Mouse (Mus musculus): ENCODE results near the gene Gpx2. TPM values are rescaled to one million over a fixed set of nuclear protein-coding genes. Genes with fewer than 3 reads are reported as not detected.

Gpx2 gene
- total and polyA plus RNA-seq, 3 experiments: not detected

GRCm38 (mm10) chr12:76750866-76751459 is 44.4 kb downstream of the Gpx2 start:
- Histone ChIP-seq H3K36me3 (ENCODE audit: control insufficient read depth in 1 of 2, insufficient read depth in 2 of 2, low read length in 2 of 2) (no peaks in the 10 kb centered on the region; a peak in 1 of 4 replicates), H3K9me3 (replicated peaks; ENCODE audit: insufficient read depth, low read length) (no peaks in the 10 kb centered on the region), H3K27ac (ENCODE audit: control insufficient read depth, low read depth, low read length) (no peak overlapping the region), H3K79me2 (ENCODE audit: control insufficient read depth, insufficient read depth, low read length, poor library complexity) (no peaks in the 10 kb centered on the region), H3K27me3 (ENCODE audit: control insufficient read depth in 1 of 2, insufficient read depth in 2 of 2, low read length in 2 of 2) (no peaks in the 10 kb centered on the region), H3K4me3 (ENCODE audit: control insufficient read depth in 1 of 2, insufficient read depth in 1 of 2, low read depth in 2 of 2, low read length in 2 of 2) (no peak overlapping the region), H3K9ac (ENCODE audit: control insufficient read depth, low read depth, low read length, poor library complexity, severe bottlenecking) (no peak overlapping the region), H3K4me1 (ENCODE audit: control insufficient read depth in 1 of 2, insufficient read depth in 2 of 2, low read length in 2 of 2) (peaks cover 0 to 5% of the 10 kb centered on the region in 2 experiments; a peak in 2 of 4 replicates)
- DNase-seq (ENCODE audit: low read depth, low spot score): no peak
- TF ChIP-seq SMC3 (IDR thresholded peaks at IDR 0.05; ENCODE audit: low read depth, low read length) (no peak), POLR2AphosphoS5 (IDR thresholded peaks at IDR 0.05; ENCODE audit: borderline replicate concordance, low read depth, low read length) (no peak), MEF2A (IDR thresholded peaks at IDR 0.05; ENCODE audit: extremely low read depth, insufficient replicate concordance, low read depth, low read length, poor library complexity, severe bottlenecking) (no peak), TAL1 (IDR thresholded peaks at IDR 0.05; ENCODE audit: low read length) (no peak), JUND (IDR thresholded peaks at IDR 0.05; ENCODE audit: low read depth, low read length) (no peak), RCOR1 (IDR thresholded peaks at IDR 0.05; ENCODE audit: low read depth, low read length) (no peak), ZC3H11A (IDR thresholded peaks at IDR 0.05; ENCODE audit: low read depth, low read length) (no peak), SIN3A (IDR thresholded peaks at IDR 0.05; ENCODE audit: low read length) (no peak), NRF1 (IDR thresholded peaks at IDR 0.05; ENCODE audit: insufficient read depth, low read depth, low read length, poor library complexity, severe bottlenecking) (no peak)

Other genes starting within 250 kb of the Gpx2 start
- 34.4 and 35.4 TPM in 2 replicates for gene Sptb, start 85.0 kb downstream of the Gpx2 start, total RNA-seq (2012; rRNA removed)
- gene Sptb, start 85.0 kb downstream of the Gpx2 start, polyA plus RNA-seq (2012; ENCODE audit: insufficient read depth in 1 of 2, insufficient read length in 2 of 2, low read depth in 1 of 2, low replicate concordance in 2 of 2, missing spikeins in 1 of 2): 10 to 100 TPM; 17.9 to 85.1 TPM
- gene Churc1, start 30.0 kb downstream of the Gpx2 start, total RNA-seq (2012; rRNA removed): 180 and 186 TPM in 2 replicates
- 10 to 100 TPM in 1 of 2 experiments, not detected in 1; 74.9 TPM for gene Churc1, start 30.0 kb downstream of the Gpx2 start, polyA plus RNA-seq (2012; ENCODE audit: insufficient read depth in 1 of 2, insufficient read length in 2 of 2, low read depth in 1 of 2, low replicate concordance in 2 of 2, missing spikeins in 1 of 2)
- gene Fntb, start 30.0 kb downstream of the Gpx2 start, total RNA-seq (2012; rRNA removed): 9.6 and 11.7 TPM in 2 replicates
- 10 to 100 TPM in 1 of 2 experiments, not detected in 1; 28.5 TPM for gene Fntb, start 30.0 kb downstream of the Gpx2 start, polyA plus RNA-seq (2012; ENCODE audit: insufficient read depth in 1 of 2, insufficient read length in 2 of 2, low read depth in 1 of 2, low replicate concordance in 2 of 2, missing spikeins in 1 of 2)
- 2.7 and 3.4 TPM in 2 replicates for gene Rab15, start 27.4 kb upstream of the Gpx2 start, total RNA-seq (2012; rRNA removed)
- gene Rab15, start 27.4 kb upstream of the Gpx2 start, polyA plus RNA-seq (2012; ENCODE audit: insufficient read depth in 1 of 2, insufficient read length in 2 of 2, low read depth in 1 of 2, low replicate concordance in 2 of 2, missing spikeins in 1 of 2): 10 to 100 TPM in 1 of 2 experiments, not detected in 1; 22.7 TPM
- 44.9 and 48.2 TPM in 2 replicates for gene Max, start 166.6 kb upstream of the Gpx2 start, total RNA-seq (2012; rRNA removed)
- 100 to 1,000 TPM; 164 to 356 TPM for gene Max, start 166.6 kb upstream of the Gpx2 start, polyA plus RNA-seq (2012; ENCODE audit: insufficient read depth in 1 of 2, insufficient read length in 2 of 2, low read depth in 1 of 2, low replicate concordance in 2 of 2, missing spikeins in 1 of 2)

All from MEL (cell line).